Mouse (Mus musculus) adrenal gland, postnatal 36 days (tissue): ENCODE measurements around the gene Mypn. TPM values are rescaled to one million over a fixed set of nuclear protein-coding genes. Genes with fewer than 3 reads are reported as not detected.
A peak's percentile ranks its signal among the peaks of the same experiment; 100 is the strongest.

ENCODE experiments used
- DNase-seq, 2 experiments: peaks; one replicate each; pipeline ENCODE4 v3.0.0; 2021; ENCODE audit warnings: mixed read lengths in 1 of 2
- total RNA-seq, 2 experiments: library from RNA; stranded (reverse); gene quantifications; 2 replicates each; pipeline ENCODE4 v1.2.3; 2021

The Mypn gene
- total RNA-seq, 2 experiments from 2014 or later = 0.46 to 0.59 TPM

DNA sequence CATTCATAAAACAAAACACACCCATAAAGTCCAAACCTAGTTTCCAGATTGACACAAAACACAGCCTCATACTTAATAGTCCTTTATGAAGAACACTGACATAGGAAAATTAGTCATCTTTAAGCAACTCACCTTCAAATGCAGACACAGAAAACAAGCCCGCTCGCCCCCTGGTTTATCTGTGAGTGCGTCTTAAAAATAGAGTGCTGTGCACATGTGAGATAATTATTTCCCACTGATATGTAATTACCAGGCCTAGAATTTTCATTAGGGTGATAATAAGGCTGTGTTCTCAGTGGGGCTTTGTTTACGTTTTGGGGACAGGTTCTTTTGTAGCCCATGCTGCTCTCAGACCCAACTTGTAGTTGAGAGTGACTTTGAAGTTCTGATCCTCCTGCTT lies 4.7 kb downstream of the Mypn start:
- DNase-seq = no peak

DNA sequence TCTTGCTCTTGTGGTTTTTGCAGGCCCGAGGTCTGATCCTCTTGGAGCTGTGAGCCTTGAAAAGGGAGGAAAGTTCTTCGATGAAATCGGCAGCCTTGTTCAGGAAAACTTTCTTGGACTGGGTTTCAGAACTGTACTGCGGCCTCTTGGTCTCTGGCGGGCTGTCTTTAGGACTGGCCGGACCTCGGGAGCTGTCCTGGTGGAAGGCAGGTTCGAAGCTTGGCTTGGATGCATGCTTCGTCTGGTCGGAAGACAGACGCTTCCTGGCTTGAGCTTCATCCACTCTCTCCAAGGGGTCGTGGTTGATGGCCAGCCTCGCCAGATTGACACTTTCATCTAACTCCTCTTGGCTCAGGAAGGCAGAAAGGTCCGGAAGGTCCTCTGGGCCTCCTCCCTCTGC lies 11.0 kb downstream of the Mypn start:
- no peak for DNase-seq

GRCm38 (mm10) chr10:63192276-63192675 lies 11.5 kb downstream of the Mypn start:
- no peak for DNase-seq

GRCm38 (mm10) chr10:63184451-63184850 lies 19.3 kb downstream of the Mypn start:
- DNase-seq = no peak

DNA sequence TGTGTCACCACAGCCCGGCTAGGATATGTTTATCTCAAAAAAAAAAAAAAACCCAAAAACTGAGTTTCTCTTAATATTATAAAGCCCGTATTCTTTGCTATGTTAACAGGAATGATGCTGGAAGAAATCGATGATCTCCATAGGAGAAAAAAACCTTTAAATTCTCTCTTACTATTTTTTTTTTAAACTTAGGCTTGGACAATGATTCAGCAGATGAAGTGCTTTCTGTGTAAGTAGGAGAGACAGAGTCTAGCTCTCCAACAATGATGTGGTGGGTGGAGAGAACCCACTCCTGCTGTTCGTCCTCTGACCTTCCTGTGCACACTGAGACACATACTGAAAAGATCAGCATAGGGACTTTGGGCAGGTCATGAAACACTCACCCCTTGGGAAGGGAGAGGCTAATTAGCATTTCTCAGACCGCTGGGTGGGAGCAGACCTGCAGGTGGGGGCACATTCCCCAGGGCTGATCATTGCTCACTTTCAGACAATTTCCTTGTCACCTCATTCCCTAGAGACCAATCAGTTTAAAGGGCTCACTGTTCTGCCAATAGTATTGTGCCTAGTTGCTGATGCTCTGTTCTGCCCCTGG lies 21.5 kb downstream of the Mypn start:
- DNase-seq = no peak

DNA sequence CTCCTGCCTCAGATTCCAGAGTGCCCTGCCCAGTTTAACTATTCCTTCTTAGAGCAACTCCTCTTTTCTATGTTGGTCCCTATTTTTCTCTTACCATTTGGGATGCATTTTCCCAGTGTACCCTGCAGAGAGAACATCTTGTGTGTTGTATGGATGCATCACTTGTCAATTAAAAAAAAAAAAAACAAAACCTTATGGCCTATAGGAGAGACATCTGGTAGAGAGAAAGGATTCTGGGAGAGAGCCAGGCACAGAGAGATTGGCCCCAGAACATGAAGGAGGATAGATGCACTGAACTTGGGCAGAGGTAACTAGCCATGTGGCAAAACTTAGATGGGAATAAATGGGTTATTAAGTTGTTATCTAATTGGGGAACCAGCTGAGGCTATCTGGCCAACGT lies 22.6 kb downstream of the Mypn start:
- DNase-seq = no peak

DNA sequence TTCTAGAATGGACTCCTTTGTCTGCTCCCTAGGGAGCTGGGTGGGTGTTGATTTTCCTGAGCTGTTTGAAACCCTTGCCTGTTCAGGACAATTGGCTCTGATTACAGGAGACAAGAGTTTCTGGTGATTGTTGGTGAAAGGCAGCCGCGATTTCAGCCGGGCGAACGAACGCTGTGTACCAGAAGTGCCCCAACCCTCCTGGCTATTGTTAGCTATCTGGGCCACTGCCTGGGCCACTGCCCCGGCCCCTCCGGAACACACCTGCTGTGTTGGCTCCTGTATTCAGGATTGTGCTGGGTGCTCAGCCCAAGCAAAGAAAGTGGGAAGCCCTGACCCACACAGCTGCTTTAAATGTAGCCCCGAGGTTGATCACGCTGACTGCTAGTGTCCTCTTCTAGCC lies 24.2 kb downstream of the Mypn start:
- no peak for DNase-seq

DNA sequence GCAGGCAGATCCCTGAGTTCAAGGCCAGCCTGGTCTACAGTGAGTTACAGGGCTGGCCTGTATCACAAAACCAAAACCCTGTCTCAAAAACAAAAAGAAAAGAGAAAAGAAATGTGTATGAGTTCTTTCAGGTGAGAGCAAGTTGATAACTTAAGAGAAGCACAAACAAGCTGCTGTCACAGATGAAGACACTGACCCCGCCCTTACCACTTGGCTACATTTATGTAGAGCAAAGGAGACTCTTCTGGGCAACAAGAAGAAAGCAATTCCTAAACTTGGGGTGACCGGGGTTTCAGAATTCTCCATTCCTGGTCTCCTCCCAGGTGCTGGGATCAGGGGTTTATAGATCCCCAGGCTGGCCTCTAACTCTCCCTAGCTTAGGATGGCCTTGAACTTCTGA lies 25.4 kb downstream of the Mypn start:
- no peak for DNase-seq

DNA sequence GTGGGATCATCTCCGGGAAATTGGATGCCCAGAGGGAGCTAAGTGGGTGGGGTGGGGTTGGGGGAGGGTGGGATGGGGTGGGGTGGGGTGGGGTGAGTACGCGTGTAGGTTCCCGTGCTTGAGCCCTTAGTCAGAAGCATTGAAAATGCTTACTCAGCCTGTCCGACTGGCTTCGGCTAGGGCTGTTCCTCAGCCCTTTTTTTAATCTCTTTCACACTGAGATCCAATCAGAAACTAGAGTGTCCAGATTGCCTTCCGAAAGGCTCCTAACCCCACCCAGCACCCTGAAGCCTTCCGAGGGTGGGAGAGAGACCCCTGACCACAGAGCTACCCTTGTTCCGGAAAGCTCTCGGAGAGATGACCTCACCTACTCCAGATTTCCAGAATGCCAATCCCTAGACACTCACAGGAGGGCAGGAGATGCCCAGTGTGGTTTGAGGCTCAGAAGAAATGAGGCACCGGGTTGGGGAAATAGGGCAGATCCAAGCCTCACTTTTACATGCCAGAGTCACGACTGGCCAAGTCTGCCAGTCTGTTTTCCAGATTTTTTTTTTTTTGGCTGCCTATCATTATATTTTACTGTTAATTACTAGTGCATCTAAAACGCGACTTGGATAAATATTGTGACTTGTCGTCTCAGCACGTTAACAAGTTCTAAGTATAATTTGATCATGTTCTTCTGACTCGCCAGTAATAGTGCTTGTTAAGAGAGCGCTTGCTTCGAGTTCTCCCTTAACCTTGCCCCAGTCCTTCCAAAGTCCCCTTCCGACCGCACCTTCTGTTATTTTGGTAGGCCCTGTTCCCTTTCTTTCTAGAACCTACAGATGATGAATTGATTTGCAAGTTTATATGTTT lies 26.2 kb downstream of the Mypn start:
- DNase-seq = no peak

GRCm38 (mm10) chr10:63176471-63176931 lies 27.3 kb downstream of the Mypn start:
- DNase-seq = no peak

DNA sequence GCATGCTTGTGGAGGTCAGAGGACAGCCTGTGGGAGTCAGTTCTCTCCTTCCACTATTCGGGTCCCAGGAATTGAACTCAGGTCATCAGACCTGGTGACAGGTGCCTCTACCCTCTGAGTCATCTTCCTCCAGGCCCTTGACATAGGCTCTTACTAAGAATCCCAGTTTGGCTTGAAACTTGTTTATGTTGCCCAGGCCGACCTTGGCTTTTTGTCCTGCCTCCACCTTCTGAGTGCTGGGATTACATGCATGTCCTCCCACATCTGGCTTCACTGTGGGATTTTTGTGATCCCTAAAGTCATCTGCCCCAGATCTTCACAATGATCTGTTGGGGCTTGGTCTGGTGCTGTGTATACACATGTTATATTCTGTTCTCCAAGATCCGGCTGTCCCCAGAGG lies 31.7 kb downstream of the Mypn start:
- DNase-seq = no peak

DNA sequence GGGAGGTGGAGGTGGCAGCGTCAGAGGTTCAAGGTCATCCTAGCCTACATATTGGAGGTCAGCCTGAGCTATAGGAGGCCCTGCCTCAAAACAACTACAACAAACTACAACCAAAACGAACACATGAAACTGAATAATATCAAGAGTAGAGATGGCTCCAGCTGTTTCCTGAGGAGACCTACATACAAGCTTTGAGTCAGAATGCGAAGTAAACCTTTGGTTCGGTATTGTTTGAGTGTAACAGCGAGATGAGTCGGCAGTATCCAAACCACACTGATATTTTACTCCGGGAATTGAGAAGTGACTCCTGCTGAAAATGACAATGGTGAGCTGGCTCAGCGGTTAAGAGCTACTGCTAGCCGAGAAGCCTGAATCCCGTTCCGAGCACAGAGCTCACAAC lies 34.2 kb downstream of the Mypn start:
- no peak for DNase-seq

DNA sequence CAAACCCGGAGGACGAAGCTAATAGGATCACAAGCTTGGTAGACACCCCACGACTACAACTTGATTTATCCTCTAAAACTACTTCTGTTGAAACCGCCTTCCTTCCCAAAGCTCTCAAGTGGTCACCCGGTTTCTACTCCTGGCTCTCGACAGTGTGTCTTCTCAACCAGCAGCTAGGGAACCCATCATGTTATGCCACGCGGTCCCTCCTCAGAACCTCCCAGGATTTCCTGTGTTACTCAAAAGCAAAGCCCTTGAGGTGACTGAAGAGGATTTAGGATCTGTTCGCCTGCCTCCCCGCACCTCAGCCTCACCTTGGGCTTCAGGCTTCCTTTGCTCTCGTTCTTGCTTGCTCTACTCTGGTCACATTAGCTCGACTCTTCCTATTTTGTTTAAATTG lies 35.6 kb downstream of the Mypn start:
- no peak for DNase-seq

- DNase-seq = no peak
Measured at GRCm38 (mm10) chr10:63167241-63167995, 36.3 kb downstream of the Mypn start.

- no peak for DNase-seq
Measured at GRCm38 (mm10) chr10:63165752-63166412, 37.9 kb downstream of the Mypn start.

DNA sequence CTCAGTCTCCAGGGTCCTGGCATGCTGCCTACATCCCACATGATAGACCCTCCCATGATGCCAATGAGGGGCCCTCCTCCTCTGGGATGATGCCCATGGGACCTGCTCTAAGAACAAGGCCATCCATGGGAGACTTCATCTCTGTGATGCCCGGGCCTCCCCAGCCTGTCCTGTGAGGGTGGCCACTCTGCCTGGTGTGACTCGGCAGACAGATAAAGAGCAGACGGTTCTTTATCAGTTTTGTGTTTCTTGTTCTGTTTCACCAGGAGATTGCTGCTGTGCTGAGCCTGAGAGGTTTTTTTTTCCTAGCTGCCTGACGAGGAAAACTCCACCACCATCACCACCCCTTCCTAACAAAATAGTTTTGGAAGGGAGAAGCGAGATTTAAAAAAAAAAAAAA lies 42.5 kb downstream of the Mypn start:
- no peak for DNase-seq

GRCm38 (mm10) chr10:63160671-63161070 lies 43.1 kb downstream of the Mypn start:
- no peak for DNase-seq

GRCm38 (mm10) chr10:63158191-63158590 lies 45.6 kb downstream of the Mypn start:
- DNase-seq = peak; percentile 66 to 87

DNA sequence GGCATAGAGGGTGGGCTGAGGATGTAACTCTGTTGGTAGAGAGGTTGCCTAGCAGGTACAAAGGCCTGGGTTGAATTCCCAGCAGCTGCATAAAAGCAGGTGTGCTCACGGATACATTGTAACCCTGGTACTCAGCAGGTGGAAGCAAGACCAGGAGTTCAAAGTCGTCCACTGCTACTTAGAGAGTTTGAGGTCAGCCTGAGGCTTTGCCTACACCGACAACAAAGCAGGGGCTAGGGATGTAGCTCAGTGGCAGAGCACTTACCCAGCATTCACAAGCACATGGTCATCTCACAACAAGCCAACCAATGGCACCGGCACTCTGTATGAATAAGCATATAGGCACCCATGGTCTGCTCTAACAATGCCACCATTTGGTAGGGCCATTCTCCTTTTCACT lies 46.3 kb downstream of the Mypn start:
- DNase-seq = no peak

GRCm38 (mm10) chr10:63156919-63157318 lies 46.8 kb downstream of the Mypn start:
- DNase-seq = peak; percentile 76 to 81

DNA sequence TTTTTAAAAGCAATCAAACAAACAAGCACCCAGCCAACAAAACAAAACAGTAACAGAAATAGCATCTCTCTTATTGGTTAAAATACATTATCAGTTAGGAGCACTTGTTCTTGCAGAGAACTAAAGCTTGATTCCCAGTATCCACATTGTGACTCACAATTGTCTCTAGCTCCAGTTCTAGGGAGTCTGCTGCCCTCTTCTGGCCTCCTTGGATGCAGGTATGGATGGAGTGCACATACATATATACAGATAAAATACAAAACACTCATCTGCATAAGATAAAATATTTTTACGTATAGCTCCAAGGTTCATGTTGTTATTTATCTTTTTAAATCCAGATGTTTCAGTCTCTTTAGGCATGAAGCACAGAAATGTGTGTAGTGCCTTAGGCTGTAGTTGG lies 47.4 kb downstream of the Mypn start:
- no peak for DNase-seq

GRCm38 (mm10) chr10:63155668-63156350 lies 47.9 kb downstream of the Mypn start:
- no peak for DNase-seq
